Mouse (Mus musculus): ENCODE results near the gene Cacul1.

The Cacul1 gene

DNA sequence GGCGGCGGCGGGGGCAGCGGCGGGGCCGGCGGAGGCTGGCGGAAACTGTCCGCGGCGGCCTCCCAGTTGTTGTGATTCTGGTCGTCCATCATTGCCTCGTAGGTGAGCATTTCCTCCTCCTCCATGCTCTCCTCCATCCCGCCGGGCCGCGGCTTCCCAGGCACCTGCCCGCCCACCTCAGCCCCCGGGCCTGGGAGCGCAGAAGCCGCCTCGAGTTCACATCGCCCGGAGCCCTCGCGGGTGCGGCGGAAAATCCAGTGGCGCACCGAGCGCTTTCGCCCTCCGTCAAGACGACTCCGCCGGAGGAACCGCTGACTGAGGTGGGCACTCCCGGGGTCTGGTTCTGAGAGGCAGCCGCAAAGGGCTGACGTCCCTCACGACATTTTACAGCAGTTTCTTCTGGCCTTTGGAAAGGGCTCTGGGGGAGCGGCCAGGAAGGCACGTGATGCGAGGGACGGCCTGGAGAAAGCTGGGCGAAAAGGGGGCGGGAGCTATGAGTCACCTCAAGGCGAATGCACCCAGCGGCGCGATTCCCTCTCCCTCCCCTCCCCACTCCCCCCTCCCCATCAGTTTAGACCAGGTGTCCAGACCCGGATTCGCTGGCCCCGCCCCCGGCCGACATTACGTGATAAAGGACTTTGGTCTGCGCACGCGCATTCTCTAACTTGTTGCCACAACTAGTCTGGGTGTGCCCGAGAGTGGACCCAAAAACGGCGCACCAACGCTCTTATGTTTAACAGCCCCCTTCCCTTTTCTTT is at the start of gene Cacul1:
TSS of gene Cacul1 (minus strand) at position 444 of the 758 bp plus-strand sequence.
- DNase-seq: peak; percentile 98

- DNase-seq: no peak
These were observed 38.6 kb upstream of the Cacul1 start for GRCm38 (mm10) chr19:60619420-60619819.

DNA sequence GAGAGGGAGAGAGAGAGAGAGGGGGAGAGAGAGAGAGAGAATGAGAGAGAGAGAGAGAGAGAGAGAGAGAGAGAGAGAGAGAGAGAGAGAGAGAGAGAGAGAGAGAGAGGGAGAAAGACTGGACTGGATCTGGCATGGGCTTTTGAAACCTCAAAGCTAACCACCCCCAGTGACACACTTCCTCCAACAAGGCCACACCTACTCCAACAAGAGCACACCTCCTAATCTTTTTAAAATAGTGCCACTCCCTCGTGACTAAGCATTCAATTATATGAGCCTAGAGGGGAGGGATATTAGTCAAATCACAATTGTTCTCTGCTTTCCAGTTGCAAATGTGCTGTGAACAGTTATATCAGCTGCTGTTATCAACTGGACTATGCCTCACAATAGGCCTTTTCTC is 36.2 kb upstream of the Cacul1 start:
- DNase-seq: no peak

- peak; percentile 7 for DNase-seq
These were observed 34.8 kb upstream of the Cacul1 start for GRCm38 (mm10) chr19:60615470-60616200.

GRCm38 (mm10) chr19:60611525-60612215 is 30.8 kb upstream of the Cacul1 start:
- DNase-seq: peak; percentile 22

GRCm38 (mm10) chr19:60608766-60609165 is 27.9 kb upstream of the Cacul1 start:
- DNase-seq: peak; percentile 60

DNA sequence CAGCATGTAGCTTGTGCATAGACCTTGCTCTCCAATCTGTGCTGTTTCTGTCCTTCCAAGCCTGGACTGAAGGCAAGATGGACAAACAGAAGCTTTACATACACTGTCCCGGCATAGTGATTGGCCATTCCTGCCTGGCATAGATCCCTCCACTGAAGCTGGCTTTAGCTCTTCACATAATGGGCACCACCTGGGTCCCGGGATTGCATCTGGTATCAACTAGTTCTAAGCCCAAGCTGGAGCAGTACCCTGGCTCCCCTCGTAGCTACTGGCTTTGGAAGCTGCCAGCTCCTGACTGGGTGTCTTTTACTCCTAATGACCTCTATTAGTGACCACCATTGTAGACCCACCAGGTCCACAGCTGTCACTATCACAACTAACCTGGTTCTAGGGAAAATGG is 22.8 kb upstream of the Cacul1 start:
- no peak for DNase-seq

GRCm38 (mm10) chr19:60602066-60602465 is 21.2 kb upstream of the Cacul1 start:
- DNase-seq: peak; percentile 45

DNA sequence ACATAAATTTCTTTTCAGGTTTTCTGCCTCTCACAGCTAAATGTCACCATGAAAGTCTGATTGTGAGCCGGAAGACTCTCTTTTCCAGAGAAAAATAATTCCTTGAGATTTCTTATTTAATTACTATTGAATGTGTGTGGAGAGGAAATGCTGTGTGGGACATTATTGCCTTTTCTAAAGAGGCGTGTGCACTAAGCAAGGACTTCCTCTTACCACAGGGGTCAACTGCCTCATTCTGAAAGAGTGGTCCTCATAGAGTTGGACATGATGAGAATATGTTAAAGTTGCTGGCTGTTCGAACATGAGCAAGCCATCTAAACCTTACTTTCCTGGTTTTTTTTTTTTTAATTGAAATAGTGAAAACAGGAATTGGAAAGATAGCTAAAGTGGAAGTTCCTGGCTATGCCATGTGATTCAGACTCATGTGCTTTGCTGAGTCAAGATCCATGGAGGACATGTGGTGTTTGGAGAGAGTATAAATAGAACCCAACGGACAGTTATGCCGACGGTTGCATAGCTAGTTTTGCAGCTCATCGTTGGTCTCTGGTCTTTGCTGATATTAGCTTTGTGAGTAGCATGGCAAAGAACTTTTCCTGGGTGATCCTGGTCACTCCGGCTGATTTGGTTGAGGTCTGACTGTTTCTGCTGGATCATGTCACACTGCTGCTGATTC is 17.3 kb upstream of the Cacul1 start:
- no peak for DNase-seq

DNA sequence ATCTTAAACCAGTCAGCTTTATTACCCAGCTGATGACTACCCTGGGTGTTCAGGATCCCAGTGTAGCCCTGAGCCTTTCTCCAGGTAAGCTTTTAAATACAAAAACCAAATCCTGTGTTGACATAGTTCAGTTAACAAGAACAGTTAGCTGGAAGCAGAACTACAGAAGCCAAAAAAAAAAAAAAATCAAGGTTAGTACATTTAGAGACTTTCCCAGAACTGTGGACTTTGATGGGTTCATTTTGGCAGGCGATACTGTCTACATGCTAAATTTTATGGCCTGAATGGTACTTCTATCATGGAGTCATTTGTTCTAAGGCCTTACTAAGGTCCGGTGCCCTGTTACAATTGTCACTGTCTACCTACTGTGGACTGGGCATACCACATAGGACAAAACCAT is 8.8 kb upstream of the Cacul1 start:
- DNase-seq: no peak

- DNase-seq: no peak
These were observed 5.8 kb upstream of the Cacul1 start for GRCm38 (mm10) chr19:60586652-60587051.

DNA sequence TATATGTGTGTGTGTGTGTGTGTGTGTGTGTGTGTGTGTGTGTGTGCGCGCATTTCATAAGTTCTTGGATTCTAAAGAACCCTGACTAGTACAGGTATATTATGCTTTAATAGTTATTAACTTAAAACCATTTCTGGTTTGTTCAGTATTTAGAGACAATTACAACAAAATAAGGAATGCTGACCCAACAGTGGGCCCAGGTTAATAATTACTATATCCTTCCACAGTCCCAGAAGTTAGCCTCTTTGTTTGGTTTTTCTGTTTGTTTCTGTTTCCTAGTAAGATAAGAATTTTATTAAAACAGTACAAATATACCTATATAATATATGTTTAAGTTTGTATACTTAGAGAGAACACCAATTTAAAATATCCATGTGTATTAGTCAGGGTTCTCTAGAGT is 2.4 kb upstream of the Cacul1 start:
- no peak for DNase-seq

DNA sequence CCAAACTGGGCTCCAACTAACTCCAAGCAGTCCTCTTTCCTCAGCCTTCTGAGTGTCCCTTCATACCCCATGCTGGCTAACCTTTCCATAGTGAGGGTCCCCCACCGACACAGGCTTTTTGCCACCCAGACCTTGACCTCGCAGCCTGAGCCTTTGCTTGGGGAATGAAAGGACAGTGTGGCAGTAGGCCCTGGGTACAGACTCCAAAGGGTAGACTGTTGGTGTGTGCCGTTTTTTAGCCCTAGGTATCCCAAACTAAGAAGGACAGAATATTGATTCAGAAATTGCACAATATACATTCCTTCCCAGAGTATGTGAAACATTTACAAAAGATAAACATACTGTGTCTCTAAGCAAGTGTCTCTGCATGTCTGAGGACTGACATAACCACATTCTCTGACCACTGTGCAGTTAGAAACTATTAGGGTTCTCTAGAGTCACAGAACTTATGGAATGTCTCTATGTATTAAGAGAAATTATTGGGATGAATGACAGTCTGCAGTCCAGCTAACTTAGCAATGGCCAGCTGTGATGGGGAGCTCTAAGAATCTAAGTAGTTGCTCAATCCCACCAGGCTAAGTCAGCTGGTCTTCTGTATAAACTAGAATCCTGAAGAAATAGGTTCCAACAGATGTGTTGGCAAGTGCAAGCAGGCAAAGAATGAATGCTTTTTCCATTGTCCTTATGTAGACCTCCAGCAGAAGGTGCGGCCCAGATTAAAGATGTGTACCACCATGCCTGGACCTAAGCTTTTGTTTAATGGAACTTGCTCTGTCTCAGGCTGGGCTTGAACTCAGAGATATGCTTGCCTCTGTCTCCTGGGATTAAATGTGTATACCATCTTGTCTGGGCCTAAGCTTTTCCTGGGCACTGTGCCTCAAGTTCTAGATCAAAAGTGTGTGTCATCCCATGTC is 809 bp upstream of the Cacul1 start:
- DNase-seq: no peak

- DNase-seq: peak; percentile 53
These were observed 849 bp downstream of the Cacul1 start for GRCm38 (mm10) chr19:60579771-60580581.

DNA sequence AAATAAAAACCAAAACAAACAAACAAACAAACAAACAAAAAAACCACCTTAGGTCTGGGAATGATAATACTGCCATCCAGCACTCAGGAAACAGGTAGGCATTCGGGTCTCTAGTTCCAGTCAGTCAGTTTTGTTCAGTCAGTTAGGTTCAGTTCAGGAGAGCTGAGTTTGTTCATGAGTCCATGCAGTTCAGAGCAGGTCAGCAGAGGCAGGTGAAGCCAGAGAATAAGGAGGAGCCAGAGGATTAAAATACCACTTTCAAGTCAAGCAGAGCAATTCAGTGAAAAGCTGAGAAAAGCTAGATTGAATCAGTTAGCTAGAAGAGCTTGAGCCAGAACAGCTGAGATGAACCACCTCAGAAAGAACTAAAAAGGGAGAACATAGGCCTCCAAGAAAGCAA is 4.1 kb downstream of the Cacul1 start:
- DNase-seq: no peak

DNA sequence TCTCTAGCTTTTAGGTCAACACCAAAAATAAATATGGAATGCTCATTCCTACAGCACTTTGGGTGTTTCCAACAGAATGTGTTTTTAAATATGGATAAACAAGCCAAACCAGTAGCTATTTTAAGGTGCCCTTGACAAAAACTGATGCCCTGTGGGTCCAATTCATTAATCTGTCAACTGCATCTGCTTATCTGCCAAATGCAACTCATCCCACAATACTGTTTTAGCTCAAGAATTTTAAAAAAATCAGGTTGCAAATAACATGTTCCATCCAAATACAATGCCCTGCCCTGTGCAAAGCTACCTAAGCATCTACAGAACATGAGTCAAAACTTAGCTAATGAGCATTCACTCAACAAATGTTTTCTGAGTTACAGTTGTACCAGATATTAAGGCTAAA is 20.3 kb downstream of the Cacul1 start:
- no peak for DNase-seq

DNA sequence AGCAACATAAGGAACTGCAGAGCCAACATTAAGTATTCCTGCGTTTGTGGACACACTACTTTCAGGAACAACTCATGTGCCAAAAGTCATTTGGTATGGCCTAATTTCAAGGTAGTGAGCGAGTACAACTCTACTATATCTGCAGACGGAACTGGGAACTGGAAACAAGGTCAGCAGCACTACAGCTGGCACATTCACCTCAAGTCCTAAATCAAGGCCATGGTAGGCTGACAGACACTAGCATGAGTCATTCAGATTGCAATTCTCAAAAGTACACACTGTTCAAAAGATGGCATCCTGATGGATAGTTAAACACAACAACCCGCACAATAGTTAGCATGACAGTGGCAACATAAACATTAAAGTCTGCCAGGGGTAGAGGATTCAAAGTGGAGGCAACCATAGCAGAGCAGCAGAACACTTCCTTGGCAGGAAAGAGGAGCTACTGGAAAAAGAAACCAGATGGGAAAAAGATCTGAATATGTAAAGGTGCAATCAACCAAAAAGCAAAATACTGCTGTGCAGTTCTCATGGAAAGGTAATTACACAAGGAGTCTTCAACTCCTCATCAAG is 25.9 kb downstream of the Cacul1 start:
- no peak for DNase-seq

- peak; percentile 64 for DNase-seq
These were observed 27.3 kb downstream of the Cacul1 start for GRCm38 (mm10) chr19:60553501-60553900.

GRCm38 (mm10) chr19:60543302-60543701 is 37.5 kb downstream of the Cacul1 start:
- no peak for DNase-seq

DNA sequence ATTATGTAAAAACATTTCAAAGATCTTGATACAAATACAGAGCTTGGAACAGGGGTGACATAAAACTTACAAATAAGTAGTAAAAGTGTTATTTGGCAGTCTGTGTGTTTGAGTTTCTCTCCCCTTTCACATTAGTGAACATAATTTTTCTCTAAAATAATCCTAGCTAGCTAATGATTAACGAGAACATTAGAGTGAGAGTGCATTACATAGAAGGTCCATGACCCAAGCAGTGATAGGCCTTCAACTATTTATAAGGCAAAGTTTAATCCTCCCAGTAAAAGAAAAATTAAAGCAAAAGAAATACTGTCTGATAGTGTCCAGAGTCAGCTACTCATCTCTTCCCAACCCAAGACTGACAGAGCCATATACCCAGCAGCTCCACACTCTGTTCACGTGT is 48.9 kb downstream of the Cacul1 start:
- DNase-seq: no peak

- no peak for DNase-seq
These were observed 50.7 kb downstream of the Cacul1 start for GRCm38 (mm10) chr19:60530171-60530570.
